Mouse (Mus musculus): ENCODE results near the gene Pon1.

Gene Pon1

DNA sequence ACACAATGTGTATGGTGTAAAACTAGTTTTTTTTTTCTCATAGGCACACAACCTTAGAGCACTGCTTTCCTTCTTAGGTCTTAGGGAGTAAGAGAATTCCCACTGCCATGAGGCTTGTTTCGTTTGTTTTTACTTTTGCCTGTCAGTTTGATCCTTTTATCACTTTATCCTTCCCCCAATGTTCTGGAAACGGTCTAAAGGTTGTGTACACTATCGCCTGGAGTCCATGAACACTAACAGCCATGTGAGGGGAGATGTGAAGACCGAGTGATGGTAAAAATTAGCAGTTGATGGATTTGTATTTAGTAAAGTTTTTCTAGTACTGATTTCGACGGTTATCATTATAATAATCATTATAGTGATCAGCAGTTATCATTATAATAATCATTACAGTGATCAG lies 58.8 kb downstream of the Pon1 start:
- DNase-seq (ENCODE audit: low spot score in 2 of 2) = no peak

DNA sequence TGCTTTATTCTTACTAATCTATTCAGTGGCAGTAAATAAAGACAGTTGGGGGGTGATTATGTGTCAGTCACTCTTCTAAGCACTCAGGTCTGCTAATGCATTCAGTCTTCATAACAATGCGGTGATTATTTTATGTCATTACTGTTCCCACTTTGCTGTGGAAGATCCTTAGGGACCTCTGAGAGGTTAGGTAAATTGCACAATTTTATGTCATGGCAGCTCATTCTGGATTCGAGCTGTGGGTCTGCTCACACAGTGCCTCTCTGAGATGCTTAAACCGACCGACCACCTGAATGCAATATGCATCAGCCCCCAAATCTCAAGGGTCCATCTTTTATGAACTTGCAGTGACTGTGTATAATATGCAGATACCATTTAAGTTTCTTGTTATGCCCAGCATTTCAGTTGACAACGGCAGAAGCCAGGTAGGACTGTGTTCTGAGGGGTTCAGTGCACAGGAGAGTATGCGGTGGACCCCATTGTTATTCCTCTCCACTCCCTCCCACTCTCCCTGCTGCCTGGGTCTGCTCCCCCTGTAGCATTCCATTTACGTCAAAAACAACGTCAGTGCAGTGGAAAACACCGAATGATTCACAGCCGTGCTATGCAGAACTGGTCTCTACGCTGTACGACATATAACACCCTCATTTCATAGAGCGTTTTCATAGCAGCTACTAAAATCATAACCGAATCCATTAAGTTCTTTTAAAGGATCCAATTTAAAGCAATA lies 64.2 kb downstream of the Pon1 start:
- DNase-seq (ENCODE audit: low spot score in 2 of 2) = no peak

DNA sequence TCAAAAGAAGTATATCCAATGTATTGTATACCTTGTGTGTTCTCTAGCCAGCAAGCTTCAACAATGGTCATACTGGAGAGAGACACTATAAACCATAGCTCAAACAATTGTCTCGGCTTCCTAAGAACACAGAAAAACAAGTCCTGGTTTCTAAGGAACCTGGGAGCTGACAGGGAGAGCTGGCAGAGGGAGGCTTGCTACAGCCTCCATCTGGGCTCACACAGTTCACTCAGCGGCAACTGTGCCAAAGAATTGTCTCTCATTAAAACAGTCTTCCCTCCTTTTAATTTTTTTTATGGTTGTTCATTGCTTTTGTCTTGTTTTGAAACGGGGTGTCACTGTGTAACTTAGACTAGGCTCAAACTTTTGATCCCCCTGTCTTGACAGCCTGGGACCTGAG lies 73.5 kb downstream of the Pon1 start:
- no peak for DNase-seq (ENCODE audit: low spot score in 2 of 2)

DNA sequence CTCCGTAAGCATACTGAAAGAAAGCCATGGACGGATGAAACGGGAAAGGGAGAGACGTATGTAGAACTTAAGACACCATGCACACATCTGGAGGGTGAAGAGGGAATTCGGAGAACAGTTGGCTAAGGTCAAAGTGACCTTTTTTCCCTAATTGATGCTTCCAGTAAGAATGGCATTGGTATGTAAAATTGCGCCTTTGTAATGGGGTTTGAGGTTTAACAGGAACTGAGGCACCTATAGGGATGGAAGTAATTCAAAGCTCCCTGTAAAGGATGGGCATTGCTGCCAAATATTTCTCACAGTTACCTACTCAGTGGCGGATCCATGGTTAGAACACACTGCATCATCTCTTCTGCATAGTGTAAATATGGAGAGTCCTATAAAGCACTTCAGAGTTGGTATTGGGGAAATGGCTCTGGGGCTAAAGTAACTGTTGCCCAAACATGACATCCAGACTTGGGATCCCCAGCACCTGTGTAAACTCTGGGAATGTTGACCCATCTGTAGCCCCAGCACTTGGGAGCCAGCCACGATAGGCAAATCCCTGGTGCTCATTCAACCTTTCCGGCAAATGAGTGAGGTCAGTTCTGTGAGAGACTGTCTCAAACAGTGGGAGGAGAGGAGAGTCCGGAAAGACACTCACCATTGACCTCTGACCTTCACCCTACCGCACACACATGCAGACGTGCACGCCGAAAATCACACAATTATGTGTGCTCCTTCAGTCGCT lies 74.4 kb downstream of the Pon1 start:
- no peak for DNase-seq (ENCODE audit: low spot score in 2 of 2)

Data from urinary bladder, postnatal 4 days (tissue).